Mouse (Mus musculus) lung, embryonic 14.5 days (tissue): ENCODE measurements around the gene Hmces. TPM values are rescaled to one million over a fixed set of nuclear protein-coding genes. Genes with fewer than 3 reads are reported as not detected.
A peak's percentile ranks its signal among the peaks of the same experiment; 100 is the strongest.

ENCODE experiments used
- ATAC-seq: fragments of 200-750 bp; cut with Nextera tagmentation; 2 replicates; pipeline ENCODE4 v1.8.0; 2017; ENCODE audit warnings: mild to moderate bottlenecking, moderate TSS enrichment, moderate library complexity; ENCODE audit not compliant: insufficient read depth
- DNase-seq: peaks from one replicate; pipeline ENCODE4 v3.0.0-alpha.2; 2015
- H3K27ac ChIP-seq: fragments of 300-500 bp; sonication (generic); 2 replicates; pipeline ENCODE4 v1.5.1; 2014; ENCODE audit warnings: low read depth, mild to moderate bottlenecking, moderate library complexity
- H3K27me3 ChIP-seq: fragments of 300-500 bp; sonication (generic); 2 replicates; pipeline ENCODE4 v1.6.1; 2014; ENCODE audit warnings: low read length, control low read depth; ENCODE audit not compliant: insufficient read depth
- H3K36me3 ChIP-seq: fragments of 300-500 bp; sonication (generic); 2 replicates; pipeline ENCODE4 v1.6.1; 2014; ENCODE audit warnings: control low read depth; ENCODE audit not compliant: insufficient read depth
- H3K4me1 ChIP-seq: fragments of 300-500 bp; sonication (generic); 2 replicates; pipeline ENCODE4 v1.6.1; 2014; ENCODE audit warnings: antibody characterized with exemption, control low read depth; ENCODE audit not compliant: insufficient read depth
- H3K4me2 ChIP-seq: fragments of 300-500 bp; sonication (generic); 2 replicates; pipeline ENCODE4 v1.6.1; 2014; ENCODE audit warnings: mild to moderate bottlenecking
- H3K4me3 ChIP-seq: fragments of 300-500 bp; sonication (generic); 2 replicates; pipeline ENCODE4 v1.5.1; 2014; ENCODE audit warnings: low read depth, low read length
- H3K9ac ChIP-seq: fragments of 300-500 bp; sonication (generic); 2 replicates; pipeline ENCODE4 v1.6.1; 2014
- H3K9me3 ChIP-seq: fragments of 300-500 bp; sonication (generic); 2 replicates; pipeline ENCODE4 v1.6.1; 2016; ENCODE audit warnings: low read depth, low read length, control low read depth
- CTCF ChIP-seq: IDR thresholded peaks from 2 replicates; pipeline ENCODE4 v1.5.1; 2016; ENCODE audit warnings: antibody characterized with exemption, low read depth
- WGBS: fragments of 180-500 bp; shearing (Covaris S2); extraction: QIAGEN DNeasy Blood & Tissue Kit; methylation state at CpG from one replicate; pipeline ENCODE4 v1.1.7; 2014; 5-methylcytosine and 5-hydroxymethylcytosine counted together
- polyA plus RNA-seq: library from polyadenylated mRNA; unstranded; fragments of >200 nt; fragmentation: Nextera tagmentation; extraction: Ambion mirVana; gene quantifications from 2 replicates; pipeline ENCODE4 v1.2.1, GENCODE M21; 2014

Gene Hmces
- polyA plus RNA-seq, 1 experiment from 2014 or later = 59.2 TPM

GRCm38 (mm10) chr6:87914326-87915102, 779 bp downstream of the Hmces start:
- H3K9me3 ChIP-seq = no peaks in the 10 kb centered on the region
- no peaks in the 10 kb centered on the region for H3K27me3 ChIP-seq
- peaks cover 73% of the 10 kb centered on the region for H3K36me3 ChIP-seq
- no peak for TF ChIP-seq CTCF
- H3K4me3 ChIP-seq = peak overlapping the region; percentile 85
- 3% methylated on average over 35 of the region's 35 CpGs for WGBS
- peak overlapping the region; percentile 89 for H3K9ac ChIP-seq
- 0 out of 2 replicates have a peak, but pooled peaks cover 4% of the 10 kb centered on the region for H3K4me1 ChIP-seq
- peak; percentile 68 for ATAC-seq
- DNase-seq = peak; percentile 65
- peak overlapping the region; percentile 92 for H3K27ac ChIP-seq
- peak overlapping the region; percentile 93 for H3K4me2 ChIP-seq

GRCm38 (mm10) chr6:87915939-87916338, 2.2 kb downstream of the Hmces start:
- no peak for TF ChIP-seq CTCF
- no peak overlapping the region for H3K4me2 ChIP-seq
- H3K27me3 ChIP-seq = no peaks in the 10 kb centered on the region
- H3K9me3 ChIP-seq = no peaks in the 10 kb centered on the region
- H3K36me3 ChIP-seq = peaks cover 70% of the 10 kb centered on the region
- 0 out of 2 replicates have a peak, but pooled peaks cover 4% of the 10 kb centered on the region for H3K4me1 ChIP-seq
- H3K4me3 ChIP-seq = no peak overlapping the region
- WGBS = 68% methylated on average over 5 of the region's 5 CpGs
- no peak overlapping the region for H3K27ac ChIP-seq
- H3K9ac ChIP-seq = no peak overlapping the region
- ATAC-seq = no peak
- DNase-seq = peak; percentile 19

- 91% methylated on average over 4 of the region's 4 CpGs for WGBS
- no peak for DNase-seq
- Histone ChIP-seq H3K36me3 (peaks cover 83% of the 10 kb centered on the region), H3K9ac (no peak overlapping the region), H3K4me3 (no peak overlapping the region), H3K27ac (no peak overlapping the region), H3K9me3 (no peaks in the 10 kb centered on the region), H3K4me2 (no peak overlapping the region), H3K4me1 (no peaks in the 10 kb centered on the region), H3K27me3 (no peaks in the 10 kb centered on the region)
- ATAC-seq = no peak
- TF ChIP-seq CTCF = no peak
These were observed 7.5 kb downstream of the Hmces start for GRCm38 (mm10) chr6:87921201-87921600.

- peaks cover 70% of the 10 kb centered on the region for H3K36me3 ChIP-seq
- WGBS = 78% methylated on average over 1 of the region's 1 CpGs
- no peak for TF ChIP-seq CTCF
These were observed 9.9 kb downstream of the Hmces start for GRCm38 (mm10) chr6:87923624-87924023.

GRCm38 (mm10) chr6:87935037-87935436, 21.3 kb downstream of the Hmces start:
- Histone ChIP-seq H3K36me3 (peaks cover 49% of the 10 kb centered on the region), H3K9me3 (no peaks in the 10 kb centered on the region), H3K4me2 (no peak overlapping the region), H3K27ac (no peak overlapping the region), H3K9ac (no peak overlapping the region), H3K4me3 (no peak overlapping the region), H3K27me3 (no peaks in the 10 kb centered on the region), H3K4me1 (no peaks in the 10 kb centered on the region)
- WGBS = 86% methylated on average over 5 of the region's 5 CpGs
- no peak for DNase-seq
- ATAC-seq = no peak
- no peak for TF ChIP-seq CTCF

More at GRCm38 (mm10) chr6:87923624-87924023, 9.9 kb downstream of the Hmces start:
- DNase-seq (no peak), ATAC-seq (no peak)
- no peaks in the 10 kb centered on the region for H3K27me3 ChIP-seq
- H3K4me3 ChIP-seq = no peak overlapping the region
- H3K4me1 ChIP-seq = no peaks in the 10 kb centered on the region
- no peak overlapping the region for H3K27ac ChIP-seq
- no peak overlapping the region for H3K4me2 ChIP-seq
- no peaks in the 10 kb centered on the region for H3K9me3 ChIP-seq
- no peak overlapping the region for H3K9ac ChIP-seq

GRCm38 (mm10) chr6:87937178-87937788, 23.5 kb downstream of the Hmces start:
- H3K9ac ChIP-seq = no peak overlapping the region
- H3K27ac ChIP-seq = no peak overlapping the region
- WGBS = 34% methylated on average over 19 of the region's 19 CpGs
- TF ChIP-seq CTCF = no peak
- H3K36me3 ChIP-seq = peaks cover 43% of the 10 kb centered on the region
- DNase-seq = peak; percentile 80
- no peak overlapping the region for H3K4me3 ChIP-seq
- H3K4me2 ChIP-seq = no peak overlapping the region
- H3K4me1 ChIP-seq = no peaks in the 10 kb centered on the region
- no peaks in the 10 kb centered on the region for H3K9me3 ChIP-seq
- peak; percentile 98 for ATAC-seq
- H3K27me3 ChIP-seq = no peaks in the 10 kb centered on the region

GRCm38 (mm10) chr6:87938941-87939340, 25.2 kb downstream of the Hmces start:
- TF ChIP-seq CTCF = no peak
- DNase-seq = no peak
- no peak overlapping the region for H3K9ac ChIP-seq
- H3K27me3 ChIP-seq = no peaks in the 10 kb centered on the region
- H3K4me1 ChIP-seq = no peaks in the 10 kb centered on the region
- 81% methylated on average over 3 of the region's 3 CpGs for WGBS
- H3K36me3 ChIP-seq = peaks cover 27% of the 10 kb centered on the region
- no peak for ATAC-seq
- H3K9me3 ChIP-seq = no peaks in the 10 kb centered on the region
- no peak overlapping the region for H3K4me3 ChIP-seq
- no peak overlapping the region for H3K4me2 ChIP-seq
- no peak overlapping the region for H3K27ac ChIP-seq
